Mouse (Mus musculus) cerebellum, adult 11 months (tissue): Measurements from ENCODE around the gene Mtx3.

Source experiments
- DNase-seq: peaks from one replicate; pipeline ENCODE4 v3.0.0; 2022

Mtx3 gene

GRCm38 (mm10) chr13:92884930-92885329 is 40.4 kb downstream of the Mtx3 start:
- no peak for DNase-seq

- DNase-seq, result no peak
Measured at GRCm38 (mm10) chr13:92899087-92899486, 54.5 kb downstream of the Mtx3 start.

GRCm38 (mm10) chr13:92903291-92903690 is 58.7 kb downstream of the Mtx3 start:
- no peak for DNase-seq

- DNase-seq, result peak; percentile 25
Measured at GRCm38 (mm10) chr13:92905944-92906343, 61.4 kb downstream of the Mtx3 start.

- DNase-seq, result no peak
Measured at GRCm38 (mm10) chr13:92907366-92907765, 62.8 kb downstream of the Mtx3 start.
